11 mouse cellular contexts compared by ENCODE assay signal in the genomic region with DNA sequence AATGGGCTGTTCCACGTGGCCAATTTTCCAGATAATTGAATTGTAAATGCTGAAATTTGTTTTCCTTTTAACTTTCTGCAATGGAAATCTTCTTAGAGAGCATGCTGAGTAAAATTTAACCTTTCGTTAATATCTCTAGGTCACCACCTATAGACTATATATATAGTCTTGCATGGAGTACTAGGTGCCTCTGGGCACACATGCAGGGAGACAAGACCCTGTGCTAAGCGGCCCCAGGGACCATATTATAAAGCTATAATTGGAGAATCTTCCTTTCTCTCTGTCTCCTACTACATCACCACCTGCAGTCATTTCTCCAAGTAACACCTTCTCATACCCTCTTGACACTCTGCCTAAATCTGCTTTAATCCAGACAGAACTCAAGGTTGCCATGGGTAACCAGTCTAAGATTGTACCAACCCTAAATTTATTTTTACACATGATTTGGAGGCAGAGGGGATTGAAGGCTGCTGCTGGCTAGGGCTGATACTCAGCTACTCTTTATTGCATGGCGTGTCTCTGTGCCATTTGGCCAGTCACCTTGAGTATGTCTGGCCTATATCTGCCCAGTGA.
DNase-seq lines count a peak whose midpoint lies in the region; ATAC-seq lines count a peak whose summit lies in the region.
"Had no signal": no experiment of that assay in that cellular context is flagged by ENCODE, and none has a peak within 500 bp of the region (broad histone marks: within the 10 kb centered on the region; RNA-seq: fewer than 3 reads in every experiment).

No protein-coding gene starts in this region.

- no peak overlapping the region for H3K4me3 ChIP-seq in forebrain, embryonic 16.5 days (replicated peaks; ENCODE audit: low read length)
- H3K4me3 ChIP-seq in forebrain, embryonic 10.5 days, result no peak overlapping the region
- H3K4me3 ChIP-seq in midbrain, embryonic 16.5 days (ENCODE audit: low read depth, low read length), result no peak overlapping the region
- H3K4me3 ChIP-seq in midbrain, embryonic 14.5 days (replicated peaks; ENCODE audit: low read depth, low read length), result no peak overlapping the region
- H3K4me3 ChIP-seq in intestine, embryonic 15.5 days (replicated peaks), result no peak overlapping the region
- H3K4me3 ChIP-seq: embryonic facial prominence, embryonic 10.5 days; embryonic facial prominence, embryonic 12.5 days; forebrain, embryonic 15.5 days had no signal

- H3K4me2 ChIP-seq in forebrain, embryonic 16.5 days (ENCODE audit: low read length), result no peak overlapping the region
- no peak overlapping the region for H3K4me2 ChIP-seq in midbrain, embryonic 16.5 days (ENCODE audit: low read length)
- no peak overlapping the region for H3K4me2 ChIP-seq in midbrain, embryonic 14.5 days (ENCODE audit: low read length)
- no peak overlapping the region for H3K4me2 ChIP-seq in intestine, embryonic 15.5 days (replicated peaks)
- H3K4me2 ChIP-seq: embryonic facial prominence, embryonic 12.5 days; forebrain, embryonic 15.5 days had no signal

- no peak overlapping the region for H3K27ac ChIP-seq in forebrain, embryonic 16.5 days (ENCODE audit: low read length)
- H3K27ac ChIP-seq in forebrain, embryonic 10.5 days, result no peak overlapping the region
- H3K27ac ChIP-seq in midbrain, embryonic 16.5 days (ENCODE audit: low read length), result no peak overlapping the region
- no peak overlapping the region for H3K27ac ChIP-seq in midbrain, embryonic 14.5 days (replicated peaks; ENCODE audit: low read depth, low read length)
- no peak overlapping the region for H3K27ac ChIP-seq in intestine, embryonic 15.5 days
- H3K27ac ChIP-seq: embryonic facial prominence, embryonic 10.5 days; embryonic facial prominence, embryonic 12.5 days; forebrain, embryonic 15.5 days had no signal

- DNase-seq in forebrain, embryonic 10.5 days (ENCODE audit: extremely low spot score, low spot score), result no peak
- no peak for DNase-seq in frontal cortex, postnatal 36 days (ENCODE audit: low spot score in 2 of 2)
- no peak for DNase-seq in midbrain, embryonic 14.5 days
- peak; percentile 20 for DNase-seq in brain, adult 2 months (ENCODE audit: low read depth, low spot score)

- WGBS in forebrain, embryonic 16.5 days, result 76% methylated on average over 4 of the region's 4 CpGs
- 81% methylated on average over 4 of the region's 4 CpGs for WGBS in forebrain, embryonic 10.5 days
- WGBS in midbrain, embryonic 16.5 days, result 75% methylated on average over 4 of the region's 4 CpGs
- WGBS in midbrain, embryonic 14.5 days, result 75% methylated on average over 4 of the region's 4 CpGs
- WGBS in intestine, embryonic 15.5 days, result 77% methylated on average over 4 of the region's 4 CpGs

- no peaks in the 10 kb centered on the region for H3K9me3 ChIP-seq in forebrain, embryonic 16.5 days (ENCODE audit: control insufficient read depth, low read length)
- H3K9me3 ChIP-seq in forebrain, embryonic 10.5 days, result no peaks in the 10 kb centered on the region
- H3K9me3 ChIP-seq in midbrain, embryonic 16.5 days (replicated peaks; ENCODE audit: control insufficient read depth, low read length, poor library complexity, severe bottlenecking), result no peaks in the 10 kb centered on the region
- no peaks in the 10 kb centered on the region for H3K9me3 ChIP-seq in midbrain, embryonic 14.5 days (ENCODE audit: control insufficient read depth, low read length)
- H3K9me3 ChIP-seq in intestine, embryonic 15.5 days, result no peaks in the 10 kb centered on the region
- H3K9me3 ChIP-seq: embryonic facial prominence, embryonic 10.5 days; embryonic facial prominence, embryonic 12.5 days; forebrain, embryonic 15.5 days had no signal

- peak; percentile 27; the same call in 1 of the 2 replicates for ATAC-seq in forebrain, embryonic 16.5 days
- peak; percentile 25; the same call in 1 of the 2 replicates for ATAC-seq in frontal cortex, adult (ENCODE audit: low TSS enrichment)
- ATAC-seq in midbrain, embryonic 16.5 days, result peak; percentile 63
- no peak for ATAC-seq in midbrain, embryonic 14.5 days (ENCODE audit: low FRiP score, low TSS enrichment)
- no peak for ATAC-seq in intestine, embryonic 15.5 days

- no peaks in the 10 kb centered on the region for H3K27me3 ChIP-seq in forebrain, embryonic 16.5 days (replicated peaks; ENCODE audit: control insufficient read depth, insufficient read depth, low read length)
- no peaks in the 10 kb centered on the region for H3K27me3 ChIP-seq in forebrain, embryonic 10.5 days (ENCODE audit: poor library complexity, severe bottlenecking)
- no peaks in the 10 kb centered on the region for H3K27me3 ChIP-seq in midbrain, embryonic 16.5 days (ENCODE audit: control insufficient read depth, insufficient read depth, low read depth, low read length)
- H3K27me3 ChIP-seq in midbrain, embryonic 14.5 days (ENCODE audit: control insufficient read depth, insufficient read depth, low read length), result no peaks in the 10 kb centered on the region
- no peaks in the 10 kb centered on the region for H3K27me3 ChIP-seq in intestine, embryonic 15.5 days (replicated peaks)
- H3K27me3 ChIP-seq: embryonic facial prominence, embryonic 12.5 days; forebrain, embryonic 15.5 days had no signal

- H3K36me3 ChIP-seq in forebrain, embryonic 16.5 days (ENCODE audit: control insufficient read depth, insufficient read depth), result no peaks in the 10 kb centered on the region
- no peaks in the 10 kb centered on the region for H3K36me3 ChIP-seq in forebrain, embryonic 10.5 days (replicated peaks)
- H3K36me3 ChIP-seq in midbrain, embryonic 16.5 days (ENCODE audit: control insufficient read depth, insufficient read depth, low read length), result no peaks in the 10 kb centered on the region
- no peaks in the 10 kb centered on the region for H3K36me3 ChIP-seq in midbrain, embryonic 14.5 days (ENCODE audit: control insufficient read depth, insufficient read depth, low read length)
- H3K36me3 ChIP-seq in intestine, embryonic 15.5 days, result no peaks in the 10 kb centered on the region
- H3K36me3 ChIP-seq: embryonic facial prominence, embryonic 10.5 days; embryonic facial prominence, embryonic 12.5 days; forebrain, embryonic 15.5 days had no signal

- no peak overlapping the region for H3K9ac ChIP-seq in forebrain, embryonic 16.5 days (replicated peaks; ENCODE audit: low read depth, low read length)
- H3K9ac ChIP-seq in midbrain, embryonic 16.5 days (ENCODE audit: low read depth, low read length), result no peak overlapping the region
- H3K9ac ChIP-seq in midbrain, embryonic 14.5 days (replicated peaks; ENCODE audit: low read length), result no peak overlapping the region
- H3K9ac ChIP-seq in intestine, embryonic 15.5 days, result no peak overlapping the region
- H3K9ac ChIP-seq: embryonic facial prominence, embryonic 12.5 days; forebrain, embryonic 15.5 days had no signal

- no peaks in the 10 kb centered on the region for H3K4me1 ChIP-seq in forebrain, embryonic 16.5 days (replicated peaks; ENCODE audit: control insufficient read depth, insufficient read depth, low read length)
- peaks cover 2% of the 10 kb centered on the region; the same call in 1 of the 2 replicates for H3K4me1 ChIP-seq in forebrain, embryonic 10.5 days
- H3K4me1 ChIP-seq in midbrain, embryonic 16.5 days (ENCODE audit: control insufficient read depth, insufficient read depth, low read length), result 0 out of 2 replicates have a peak, but pooled peaks cover 3% of the 10 kb centered on the region
- H3K4me1 ChIP-seq in midbrain, embryonic 14.5 days (ENCODE audit: control insufficient read depth, insufficient read depth, low read length), result 0 out of 2 replicates have a peak, but pooled peaks cover 3% of the 10 kb centered on the region
- no peaks in the 10 kb centered on the region for H3K4me1 ChIP-seq in intestine, embryonic 15.5 days (replicated peaks)
- H3K4me1 ChIP-seq: embryonic facial prominence, embryonic 10.5 days; embryonic facial prominence, embryonic 12.5 days; forebrain, embryonic 15.5 days had no signal

Comparison
In these comparisons a context has a peak if more than half of its experiments do, and no peak if none do; other contexts are left out.
1. ATAC-seq: peak in forebrain, embryonic 16.5 days (single experiment), frontal cortex, adult (single experiment) and midbrain, embryonic 16.5 days (single experiment); none in midbrain, embryonic 14.5 days (single experiment) and intestine, embryonic 15.5 days (single experiment).